Mouse (Mus musculus): ENCODE measurements around the gene Uvssa. TPM values are rescaled to one million over a fixed set of nuclear protein-coding genes. Genes with fewer than 3 reads are reported as not detected.

Uvssa gene
- 7.8 and 8.7 TPM in 2 replicates for polyA plus RNA-seq (2012; rRNA removed; ENCODE audit: low replicate concordance)

GRCm38 (mm10) chr5:33378302-33378854 lies at the start of gene Uvssa:
Gene Uvssa (plus strand): TSS chr5:33378549.

GRCm38 (mm10) chr5:33335273-33335976 lies 42.9 kb upstream of the Uvssa start, which contains the start of gene Maea:
Gene Maea (plus strand): TSS chr5:33335509.

GRCm38 (mm10) chr5:33433201-33434138 lies 55.1 kb downstream of the Uvssa start, which contains the start of gene Nkx1-1:
Gene Nkx1-1 (minus strand): TSS chr5:33433976.

Other genes with a start within 250 kb of the Uvssa start
- gene Spon2, start 160.1 kb upstream of the Uvssa start, polyA plus RNA-seq (2012; rRNA removed; ENCODE audit: low replicate concordance): 36.9 and 323 TPM in 2 replicates
- 192 and 383 TPM in 2 replicates for gene Ctbp1, start 103.6 kb upstream of the Uvssa start, polyA plus RNA-seq (2012; rRNA removed; ENCODE audit: low replicate concordance)
- gene Maea, start 43.0 kb upstream of the Uvssa start, polyA plus RNA-seq (2012; rRNA removed; ENCODE audit: low replicate concordance): 117 and 136 TPM in 2 replicates
- not detected in 2 replicates for gene Nkx1-1, start 55.4 kb downstream of the Uvssa start, polyA plus RNA-seq (2012; rRNA removed; ENCODE audit: low replicate concordance)